Mouse (Mus musculus): ENCODE data around the gene Amhr2.

Amhr2 gene

GRCm38 (mm10) chr15:102471727-102472126 lies 26.6 kb downstream of the Amhr2 start:
- no peak for DNase-seq

- peak in 1 of 2 experiments; percentile 38 for DNase-seq
Observed at GRCm38 (mm10) chr15:102473246-102473645, 28.1 kb downstream of the Amhr2 start.

- no peak for DNase-seq
Observed at GRCm38 (mm10) chr15:102474520-102474919, 29.4 kb downstream of the Amhr2 start.

GRCm38 (mm10) chr15:102483136-102483535 lies 38.0 kb downstream of the Amhr2 start:
- no peak for DNase-seq

GRCm38 (mm10) chr15:102485853-102486252 lies 40.7 kb downstream of the Amhr2 start:
- DNase-seq = no peak

- no peak for DNase-seq
Observed at GRCm38 (mm10) chr15:102487664-102488063, 42.5 kb downstream of the Amhr2 start.

GRCm38 (mm10) chr15:102498322-102498721 lies 53.2 kb downstream of the Amhr2 start:
- no peak for DNase-seq

- DNase-seq = peak in 1 of 2 experiments; percentile 59
Observed at GRCm38 (mm10) chr15:102499370-102499769, 54.2 kb downstream of the Amhr2 start.

- no peak for DNase-seq
Observed at GRCm38 (mm10) chr15:102499851-102500250, 54.7 kb downstream of the Amhr2 start.

GRCm38 (mm10) chr15:102500479-102500878 lies 55.3 kb downstream of the Amhr2 start:
- DNase-seq = no peak

- no peak for DNase-seq
Observed at GRCm38 (mm10) chr15:102501084-102501814, 56.1 kb downstream of the Amhr2 start.

- no peak for DNase-seq
Observed at GRCm38 (mm10) chr15:102502254-102502840, 57.2 kb downstream of the Amhr2 start.

GRCm38 (mm10) chr15:102503447-102503846 lies 58.3 kb downstream of the Amhr2 start, which contains the start of gene Gm10337:
Gm10337 (plus strand) TSS chr15:102503722.
- DNase-seq = no peak

Data from cerebellum, postnatal 25 days (tissue).